Mouse (Mus musculus): Measurements from ENCODE around the gene Cep57. TPM values are rescaled to one million over a fixed set of nuclear protein-coding genes. Genes with fewer than 3 reads are reported as not detected.
"Not testable (repeated sequence)": the region's sequence is repeated elsewhere in the genome, so short reads cannot be mapped to it uniquely, and the experiment has no call there.

The Cep57 gene
- total RNA-seq, 2 experiments from 2014 or later = 7.6 to 8.8 TPM

DNA sequence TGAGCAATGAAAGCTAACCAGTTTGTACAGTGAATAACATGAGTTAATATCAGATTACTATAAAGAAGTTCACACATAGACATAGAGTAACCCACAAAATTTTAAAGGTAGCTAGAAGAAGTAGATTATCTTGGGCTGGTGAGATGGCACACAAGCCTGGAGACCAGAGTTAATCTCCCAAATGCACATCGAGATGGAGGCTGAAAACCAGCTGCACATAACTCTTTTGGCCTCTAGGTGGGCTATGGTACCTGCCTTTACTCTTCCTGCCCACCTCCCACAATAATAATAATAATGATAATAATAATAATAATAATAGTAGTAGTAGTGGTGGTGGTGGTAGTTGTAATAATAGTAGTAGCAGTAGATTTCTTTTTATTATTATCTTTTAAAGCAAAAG lies 32.6 kb downstream of the Cep57 start:
- DNase-seq = no peak

DNA sequence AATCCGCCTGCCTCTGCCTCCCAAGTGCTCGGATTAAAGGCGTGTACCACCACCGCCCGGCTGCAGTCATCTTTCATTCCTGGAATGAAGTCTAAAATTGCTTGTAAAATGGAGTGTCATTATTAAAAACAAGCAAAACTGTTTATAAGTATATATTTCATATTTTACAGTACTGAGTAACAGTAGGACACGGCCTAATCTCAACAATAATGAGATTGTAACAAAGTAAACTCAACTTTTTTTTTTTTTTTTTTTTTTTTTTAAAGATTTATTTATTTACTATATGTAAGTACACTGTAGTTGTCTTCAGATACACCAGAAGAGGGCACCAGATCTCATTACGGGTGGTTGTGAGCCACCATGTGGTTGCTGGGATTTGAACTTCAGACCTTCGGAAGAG lies 36.0 kb downstream of the Cep57 start:
- not testable (repeated sequence) for DNase-seq

DNA sequence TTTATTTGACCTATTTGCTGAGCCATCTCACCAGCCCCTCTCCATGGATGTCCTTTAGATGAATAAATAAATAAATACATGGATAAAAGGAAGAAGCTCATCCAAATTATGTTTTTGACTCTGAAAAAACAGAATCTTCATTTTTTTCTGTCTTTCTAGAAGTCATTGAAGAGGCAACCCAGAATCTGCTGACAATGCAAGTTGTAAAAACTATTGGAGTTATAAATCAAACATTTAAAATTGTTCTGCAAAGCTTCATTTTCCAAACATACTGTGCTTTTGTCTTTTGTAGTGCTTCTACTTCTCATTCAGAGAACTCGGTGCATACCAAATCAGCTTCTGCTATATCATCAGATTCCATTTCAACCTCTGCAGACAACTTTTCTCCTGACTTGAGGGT lies 44.9 kb downstream of the Cep57 start:
- no peak for DNase-seq

DNA sequence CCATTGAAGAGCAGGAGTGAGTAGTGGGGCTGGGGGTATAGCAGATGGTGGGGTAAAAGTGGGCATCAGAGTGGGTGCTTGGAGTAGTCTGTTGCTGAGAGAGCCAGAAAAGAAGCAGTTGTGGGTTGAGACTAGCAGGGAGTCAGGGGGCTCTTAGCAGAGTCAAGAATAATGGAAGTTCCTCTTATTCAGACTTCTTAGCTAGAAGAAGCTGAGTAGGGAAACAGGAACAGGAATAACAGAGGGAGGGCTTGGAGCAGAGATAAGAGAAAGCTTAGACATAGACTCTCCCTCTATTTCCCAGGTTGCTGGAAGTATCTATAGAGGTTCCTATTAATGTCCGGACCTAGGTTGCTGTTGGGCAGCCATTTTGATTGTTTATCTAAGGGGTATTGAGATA lies 52.2 kb downstream of the Cep57 start:
- no peak for DNase-seq

- DNase-seq = no peak
These were observed 60.3 kb downstream of the Cep57 start for GRCm38 (mm10) chr9:13766570-13766969.

GRCm38 (mm10) chr9:13765624-13766023 lies 61.3 kb downstream of the Cep57 start:
- no peak for DNase-seq

DNA sequence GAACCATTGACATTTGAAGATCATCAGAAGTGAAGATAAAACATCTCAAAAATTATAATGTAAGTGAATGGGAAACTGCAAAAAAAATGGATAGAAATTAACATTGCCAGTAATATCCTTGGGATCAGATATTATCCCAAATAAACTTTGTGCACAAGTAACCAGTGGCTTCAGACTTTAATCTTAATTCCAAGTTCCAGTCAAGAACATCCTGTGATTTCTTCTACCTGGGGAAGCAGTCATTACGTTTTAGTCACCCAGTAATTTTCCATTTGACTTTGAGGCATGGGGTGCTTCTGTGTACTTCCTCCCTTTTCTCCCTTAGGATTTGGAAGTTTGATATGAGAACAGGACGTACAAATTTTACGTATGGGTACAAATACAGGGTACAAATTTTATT lies 66.5 kb downstream of the Cep57 start:
- no peak for DNase-seq

Other genes with a start within 250 kb of the Cep57 start
- gene Mtmr2, start 78.7 kb downstream of the Cep57 start, total RNA-seq (2021) = 10 to 100 TPM; 18.5 to 20.0 TPM
- gene Fam76b, start 609 bp upstream of the Cep57 start, total RNA-seq (2021) = 1 to 10 TPM; 6.4 to 7.2 TPM

All from heart, adult 18-20 months (tissue).